8 mouse cellular contexts compared by ENCODE assay signal in the genomic region with DNA sequence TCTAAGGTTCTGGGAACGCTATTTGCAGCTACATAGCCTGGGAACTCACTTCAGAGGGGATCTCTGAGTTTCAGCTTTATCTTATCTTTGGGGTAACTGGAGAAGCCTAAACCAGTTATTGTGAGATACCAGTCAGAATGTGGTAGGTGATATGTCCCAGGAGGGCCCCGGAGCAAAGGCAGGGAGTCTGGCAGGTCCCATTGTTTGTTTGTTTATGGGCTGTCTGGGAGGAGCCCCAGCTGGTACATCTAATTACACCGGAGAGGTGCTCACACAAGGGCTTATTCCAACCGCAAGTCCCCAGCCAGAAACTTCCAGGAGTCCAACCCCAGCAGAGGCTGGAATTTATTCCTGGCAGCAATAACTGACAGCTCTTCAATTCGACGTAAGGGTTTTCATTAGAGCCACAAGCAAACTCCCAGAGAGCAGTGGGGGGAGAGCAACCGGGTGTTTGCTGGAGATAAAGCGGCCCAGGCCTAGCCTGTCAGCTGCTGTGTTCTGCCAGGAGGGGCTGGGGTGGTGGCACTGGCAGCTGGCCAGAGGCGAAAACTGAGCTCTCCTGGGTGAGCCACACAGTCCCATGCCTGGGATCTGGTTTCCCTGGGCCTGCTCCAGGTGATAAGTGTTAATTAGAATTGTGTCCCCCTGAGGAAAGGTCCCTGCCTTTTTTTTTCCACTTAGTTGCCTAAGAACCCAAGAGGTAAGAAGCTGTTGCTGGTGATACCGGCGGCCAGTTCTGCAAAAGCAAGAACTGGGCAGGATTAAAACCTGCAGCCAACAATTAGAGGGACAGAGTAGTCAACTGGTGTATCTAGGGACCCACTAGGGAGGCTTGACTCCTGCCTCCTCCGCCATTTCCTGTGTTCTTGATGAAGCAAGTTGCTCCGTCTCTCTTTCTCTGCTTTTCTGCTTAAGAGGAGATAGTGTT.
DNase-seq lines count a peak whose midpoint lies in the region; ATAC-seq and TF ChIP-seq lines count a peak whose summit lies in the region.

No protein-coding gene starts in this region.

- H3K27ac ChIP-seq in kidney, adult 2 months (ENCODE audit: insufficient read depth, low read depth, low read length) = no peak overlapping the region
- H3K27ac ChIP-seq in embryonic facial prominence, embryonic 11.5 days (replicated peaks; ENCODE audit: low read depth, low read length) = no peak overlapping the region

- no peaks in the 10 kb centered on the region for H3K9me3 ChIP-seq in embryonic facial prominence, embryonic 11.5 days (replicated peaks; ENCODE audit: control insufficient read depth, low read length)

- H3K4me3 ChIP-seq in kidney, adult 2 months (ENCODE audit: insufficient read depth, low read depth, low read length) = no peak overlapping the region
- H3K4me3 ChIP-seq in embryonic facial prominence, embryonic 11.5 days (ENCODE audit: low read depth, low read length) = no peak overlapping the region

- peak; percentile 10 for DNase-seq in kidney, adult 2 months
- no peak for DNase-seq in kidney, adult 11 months
- DNase-seq in embryonic facial prominence, embryonic 11.5 days (ENCODE audit: low spot score) = peak; percentile 38
- DNase-seq in heart, adult 9 months (ENCODE audit: low spot score in 2 of 2) = peak; percentile 60 to 74
- peak; percentile 51 for DNase-seq in kidney, postnatal 10 days
- DNase-seq in lung, postnatal 4 days = peak; percentile 59 to 83
- DNase-seq in spleen, postnatal 4 days (ENCODE audit: low spot score in 2 of 2) = peak; percentile 95 to 96
- DNase-seq in layer of hippocampus, adult 9-10 months (ENCODE audit: low spot score) = no peak

- H3K4me1 ChIP-seq in kidney, adult 2 months (ENCODE audit: control insufficient read depth, insufficient read depth, low read length) = no peaks in the 10 kb centered on the region
- peaks cover 4% of the 10 kb centered on the region; the same call in 1 of the 2 replicates for H3K4me1 ChIP-seq in embryonic facial prominence, embryonic 11.5 days (ENCODE audit: control insufficient read depth, insufficient read depth, low read length)

- TF ChIP-seq POLR2A in kidney, adult 2 months (IDR thresholded peaks at IDR 0.05; ENCODE audit: low read depth, low read length) = no peak

- no peaks in the 10 kb centered on the region for H3K27me3 ChIP-seq in kidney, adult 2 months (replicated peaks; ENCODE audit: control insufficient read depth, insufficient read depth, low read length)
- H3K27me3 ChIP-seq in embryonic facial prominence, embryonic 11.5 days (ENCODE audit: control insufficient read depth, insufficient read depth, low read length) = no peaks in the 10 kb centered on the region

- 52% methylated on average over 13 of the region's 13 CpGs for WGBS in kidney, adult 2 months
- WGBS in embryonic facial prominence, embryonic 11.5 days = 32% methylated on average over 13 of the region's 13 CpGs

- ATAC-seq in embryonic facial prominence, embryonic 11.5 days (replicated peaks; ENCODE audit: insufficient number of reproducible peaks, low FRiP score, low TSS enrichment, low read depth) = peak; percentile 89

- no peak overlapping the region for H3K4me2 ChIP-seq in embryonic facial prominence, embryonic 11.5 days (ENCODE audit: low read depth, low read length)

- no peak overlapping the region for H3K9ac ChIP-seq in embryonic facial prominence, embryonic 11.5 days (replicated peaks; ENCODE audit: low read length)

- H3K36me3 ChIP-seq in kidney, adult 2 months (ENCODE audit: control insufficient read depth, insufficient read depth, low read length) = no peaks in the 10 kb centered on the region
- H3K36me3 ChIP-seq in embryonic facial prominence, embryonic 11.5 days (replicated peaks; ENCODE audit: control insufficient read depth, insufficient read depth, low read depth, low read length) = no peaks in the 10 kb centered on the region

- no peak for TF ChIP-seq CTCF in kidney, adult 2 months (conservative IDR thresholded peaks at IDR 0.05; ENCODE audit: insufficient read depth, insufficient read length, low read depth, low read length)

Comparison
In these comparisons a context has a peak if more than half of its experiments do, and no peak if none do; other contexts are left out.
1. DNase-seq: peak in kidney, adult 2 months (single experiment), embryonic facial prominence, embryonic 11.5 days (single experiment), heart, adult 9 months (2 of 2), kidney, postnatal 10 days (single experiment), lung, postnatal 4 days (2 of 2) and spleen, postnatal 4 days (2 of 2); none in kidney, adult 11 months (single experiment) and layer of hippocampus, adult 9-10 months (single experiment).